Mouse (Mus musculus) urinary bladder, postnatal 36 days (tissue): ENCODE data around the gene Egflam.

Source experiments
- DNase-seq, 2 experiments: peaks; one replicate each; pipeline ENCODE4 v3.0.0; 2022; ENCODE audit warnings: low spot score in 2 of 2, mixed read lengths in 1 of 2

Egflam gene

DNA sequence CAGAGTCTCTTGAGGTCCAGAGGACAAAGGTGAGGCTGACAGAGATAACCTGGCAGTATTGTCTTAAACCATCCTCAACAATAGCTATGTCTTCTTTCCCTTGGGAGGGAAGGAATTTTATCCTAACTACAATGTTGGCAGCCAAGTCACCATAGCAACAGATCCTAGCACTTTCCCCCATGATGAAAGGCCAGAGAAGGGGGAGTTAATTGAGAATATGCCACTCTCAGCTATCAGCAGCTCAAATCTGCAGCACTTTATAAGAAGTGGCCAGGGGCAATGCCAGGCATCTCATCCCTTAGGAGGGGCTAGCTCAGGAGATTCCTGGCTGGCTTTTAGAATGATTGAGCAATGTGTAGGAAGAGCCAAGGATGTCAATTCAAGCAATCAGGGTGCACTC, 105.3 kb downstream of the Egflam start:
- DNase-seq = no peak

DNA sequence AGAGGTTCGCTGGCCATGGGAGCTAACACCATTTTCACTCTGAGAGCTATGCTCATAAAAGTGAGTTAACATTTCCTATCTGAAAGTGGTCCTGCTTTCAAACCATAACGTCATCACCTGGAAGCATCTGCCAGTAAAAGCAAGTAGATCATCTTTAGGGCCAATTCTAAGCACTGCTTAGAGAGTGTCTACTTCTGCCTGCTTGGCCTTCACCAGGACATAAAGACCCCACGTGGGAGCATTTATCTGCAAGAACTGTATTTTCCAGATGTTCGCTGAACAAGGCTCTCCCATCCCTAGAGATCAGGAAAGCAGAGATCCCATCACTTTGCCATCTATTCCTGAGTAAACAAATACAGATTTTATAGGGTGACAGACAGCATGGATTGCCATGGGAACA, 108.2 kb downstream of the Egflam start:
- no peak for DNase-seq

DNA sequence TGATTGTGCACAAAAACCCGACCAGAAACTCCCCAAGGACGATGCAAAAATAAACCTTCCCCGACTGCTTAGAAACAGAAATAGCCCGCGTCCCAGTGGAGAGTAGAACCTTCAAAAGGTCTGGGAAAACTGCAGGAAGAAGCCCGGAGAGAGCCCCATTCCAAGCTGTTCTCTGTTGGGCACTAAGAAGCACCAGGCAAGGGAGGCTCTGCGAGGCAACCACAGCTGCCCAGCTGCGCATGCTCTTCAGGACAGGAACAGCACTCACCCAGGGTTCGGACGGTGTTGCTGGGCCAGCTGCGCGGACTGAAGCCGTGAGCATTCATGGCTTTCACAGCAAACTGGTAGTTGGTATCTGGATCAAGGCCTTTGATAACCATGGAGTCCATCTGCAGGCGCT, 108.7 kb downstream of the Egflam start:
- DNase-seq = no peak

DNA sequence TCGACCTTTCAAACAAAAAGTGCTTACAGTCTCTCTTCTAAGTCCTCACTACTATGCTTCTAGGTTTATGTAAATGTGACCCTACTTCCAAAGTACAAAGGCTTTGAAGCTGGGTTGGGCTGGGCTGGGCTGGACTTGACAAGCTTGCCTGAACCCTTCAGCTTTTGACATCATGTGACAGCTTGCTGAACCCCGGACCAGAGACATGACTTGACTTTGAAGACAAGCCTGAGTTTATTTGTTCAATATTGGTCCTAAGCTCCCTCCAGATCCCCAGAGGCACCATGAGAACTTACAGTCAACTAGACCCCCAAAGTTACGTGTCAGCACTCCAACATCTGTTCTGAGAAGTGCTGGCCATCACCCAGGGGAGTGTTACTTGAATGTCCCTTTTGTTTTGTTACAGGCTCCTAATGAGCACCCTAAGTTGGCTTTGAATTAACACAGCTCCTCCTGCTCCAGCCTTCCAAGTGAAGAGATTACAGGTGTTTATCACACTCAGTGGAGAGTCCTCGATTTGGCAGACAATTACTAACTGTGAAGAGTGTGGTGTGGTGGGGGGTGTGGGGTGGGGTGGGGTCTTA, 109.3 kb downstream of the Egflam start:
- no peak for DNase-seq

DNA sequence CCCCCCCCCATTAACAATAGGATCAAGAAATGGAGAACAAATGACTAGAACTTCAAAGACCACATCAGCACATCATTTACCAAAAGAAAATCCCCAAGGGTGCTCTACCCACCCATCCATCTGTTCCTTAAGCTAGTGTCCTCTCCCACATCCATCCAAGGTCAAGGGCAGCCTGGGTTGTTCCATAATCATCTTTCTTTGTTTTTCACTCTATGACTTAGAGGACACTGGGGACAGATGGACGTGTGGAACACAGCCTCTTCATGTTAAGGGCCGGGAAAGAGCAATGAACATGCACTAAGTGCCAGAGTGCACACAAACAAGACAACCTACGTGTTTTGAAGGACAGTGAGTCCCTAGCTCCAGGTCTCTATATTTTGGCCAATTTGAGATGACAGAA, 110.3 kb downstream of the Egflam start:
- no peak for DNase-seq

DNA sequence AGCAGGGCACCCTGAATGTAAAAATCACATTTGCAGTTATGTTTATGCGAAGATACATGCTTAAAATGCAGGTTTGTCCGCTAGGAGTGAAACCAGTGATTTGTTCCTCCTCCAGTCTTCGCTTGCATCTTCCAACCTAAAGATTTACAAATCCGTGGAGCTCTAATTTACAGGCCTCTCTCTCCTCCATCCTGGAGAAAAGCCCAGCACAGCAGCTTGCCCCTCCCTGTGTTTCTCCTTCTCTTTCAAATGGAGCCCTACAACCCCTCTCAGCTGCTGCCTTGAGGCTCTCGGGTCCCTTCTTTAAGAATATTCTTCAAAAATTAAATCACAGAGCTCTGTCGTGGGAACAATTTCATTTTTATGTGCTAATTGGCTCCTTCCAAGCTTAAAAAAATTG, 116.6 kb downstream of the Egflam start:
- DNase-seq = no peak

DNA sequence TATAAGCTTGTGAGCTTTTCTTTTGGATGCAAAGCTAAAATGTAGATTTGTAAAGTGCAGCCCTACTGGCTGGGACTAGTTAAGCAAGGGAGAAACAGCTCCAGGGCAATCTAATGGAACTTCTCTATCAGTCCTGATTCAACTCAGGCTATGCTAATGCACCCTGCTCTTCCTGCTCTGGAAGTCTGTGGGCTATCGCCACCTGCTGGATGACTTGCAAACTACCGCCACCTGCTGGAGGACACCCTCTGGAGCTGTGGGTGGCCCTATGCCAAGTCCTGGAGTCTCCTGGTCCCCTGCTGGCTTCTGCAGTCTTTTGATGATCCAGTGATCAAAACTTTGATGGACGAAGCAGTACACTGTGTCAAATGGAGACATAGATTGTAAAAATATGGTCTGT, 134.4 kb downstream of the Egflam start:
- DNase-seq = peak; percentile 41 to 74

DNA sequence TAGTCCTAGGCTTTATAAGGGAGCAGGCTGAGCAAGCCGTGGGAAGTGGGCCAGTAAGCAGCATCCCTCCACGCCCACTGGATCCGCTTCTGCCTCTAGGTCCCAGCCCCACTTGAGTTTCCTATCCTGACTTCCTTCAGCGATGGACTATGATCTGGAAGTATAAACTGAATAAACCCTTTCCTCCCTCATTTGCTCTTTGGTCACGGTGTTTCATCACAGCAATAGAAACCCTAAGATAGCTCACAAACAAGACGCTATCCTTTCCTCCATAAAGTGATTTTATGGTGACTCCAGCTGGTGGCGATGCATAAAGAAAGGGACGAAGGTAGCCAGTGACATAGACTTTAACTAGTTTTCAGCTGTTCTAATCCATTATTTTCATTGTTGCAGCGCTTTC, 134.9 kb downstream of the Egflam start:
- no peak for DNase-seq

DNA sequence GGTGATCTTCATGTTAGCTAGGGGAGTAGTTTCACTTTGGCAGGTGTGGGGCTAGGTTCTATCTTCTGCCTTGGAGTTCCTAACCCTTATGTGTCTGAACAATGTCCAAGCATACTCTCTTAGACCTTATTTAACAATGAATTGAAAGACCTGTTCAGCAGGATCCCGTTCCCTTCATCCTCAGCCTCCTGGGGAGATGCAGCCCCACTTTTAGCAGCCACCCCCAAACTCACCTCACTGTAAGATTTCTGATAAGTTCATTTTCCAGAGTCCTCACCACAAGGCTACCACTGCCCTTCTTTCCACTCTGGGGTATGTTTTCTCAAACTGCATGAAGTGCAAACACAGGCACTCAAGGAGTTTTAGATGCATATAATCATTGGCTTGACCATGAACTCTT, 136.8 kb downstream of the Egflam start:
- no peak for DNase-seq

DNA sequence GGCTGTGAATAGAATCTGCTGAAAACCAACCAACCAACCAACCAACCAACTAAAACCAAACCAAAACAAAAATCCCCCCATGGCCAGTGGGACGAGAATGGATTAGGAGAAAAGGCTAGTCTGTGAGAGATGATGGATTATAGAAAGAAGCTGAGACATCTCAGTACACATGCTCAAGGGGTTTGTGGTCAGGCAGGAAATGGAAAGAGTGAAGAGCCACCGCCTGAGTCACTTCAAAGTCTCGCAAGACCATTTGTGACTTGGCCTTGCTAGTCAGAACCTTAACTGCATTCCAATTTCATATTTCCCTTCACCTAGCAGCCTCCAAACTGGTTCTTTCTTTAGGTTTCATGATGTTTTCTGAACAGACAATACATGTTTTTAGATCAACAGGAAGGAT, 141.6 kb downstream of the Egflam start:
- DNase-seq = no peak

DNA sequence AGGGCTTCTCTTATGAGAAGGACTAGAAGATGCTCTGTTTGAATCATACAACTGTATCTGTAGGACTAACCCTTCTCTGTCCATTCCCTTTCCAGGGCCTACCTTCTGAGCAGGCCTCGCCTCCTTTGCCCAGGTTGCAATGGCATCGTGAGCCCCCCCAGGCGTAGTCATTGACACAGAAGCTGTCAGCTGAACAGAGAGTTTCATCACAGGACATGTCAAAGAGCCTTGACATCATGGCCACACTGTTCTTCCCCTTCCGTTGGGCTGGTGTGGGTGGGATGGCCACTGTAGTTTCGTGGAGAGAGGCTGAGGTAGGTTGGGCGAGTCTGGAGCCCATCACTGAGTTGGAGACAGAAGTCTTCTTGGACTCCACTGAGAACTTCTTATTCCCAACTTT, 144.9 kb downstream of the Egflam start:
- no peak for DNase-seq

DNA sequence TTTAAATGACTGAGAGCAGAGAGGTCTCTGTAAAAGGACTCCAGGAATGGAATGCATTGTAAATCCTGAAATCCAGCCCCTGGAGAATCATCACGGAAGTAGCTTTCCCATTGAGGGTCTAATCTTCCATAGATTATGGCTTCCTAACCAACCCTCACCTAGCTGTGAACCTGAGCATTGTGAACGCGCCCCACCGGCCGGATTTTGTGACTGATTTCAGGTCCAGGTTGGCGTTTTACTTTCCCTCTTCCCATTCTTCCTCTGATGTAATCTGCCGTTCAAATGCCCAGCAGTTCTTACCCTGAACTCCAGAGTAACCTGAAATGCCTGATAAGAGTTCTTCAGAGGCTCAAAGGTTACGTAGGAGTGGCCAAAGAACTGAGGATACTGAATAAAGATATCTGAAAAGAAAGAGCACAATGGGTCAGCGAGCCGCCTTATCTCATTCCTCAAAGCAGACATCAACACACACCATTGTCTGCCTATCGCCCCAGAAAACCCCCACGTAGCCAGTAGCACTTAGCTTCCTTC, 146.0 kb downstream of the Egflam start:
- no peak for DNase-seq

DNA sequence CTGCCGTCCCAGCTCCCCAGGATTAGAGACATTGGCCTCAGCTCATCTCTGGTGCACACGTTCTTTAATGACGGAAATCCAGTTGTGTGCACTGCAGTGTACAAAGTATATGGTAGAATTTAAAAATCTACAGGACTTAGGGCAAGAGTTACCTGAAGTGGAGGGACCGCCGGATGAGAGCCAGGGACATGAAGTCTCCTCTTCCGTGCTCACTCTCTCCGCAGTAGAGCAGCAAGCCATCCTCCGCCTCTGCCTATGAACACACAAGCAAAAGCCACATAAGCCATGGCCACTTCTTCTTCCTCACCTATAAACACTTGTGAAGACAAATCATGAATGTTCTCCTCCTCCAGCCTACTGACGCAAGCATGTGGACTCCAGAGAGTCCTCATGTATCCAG, 147.2 kb downstream of the Egflam start:
- no peak for DNase-seq

DNA sequence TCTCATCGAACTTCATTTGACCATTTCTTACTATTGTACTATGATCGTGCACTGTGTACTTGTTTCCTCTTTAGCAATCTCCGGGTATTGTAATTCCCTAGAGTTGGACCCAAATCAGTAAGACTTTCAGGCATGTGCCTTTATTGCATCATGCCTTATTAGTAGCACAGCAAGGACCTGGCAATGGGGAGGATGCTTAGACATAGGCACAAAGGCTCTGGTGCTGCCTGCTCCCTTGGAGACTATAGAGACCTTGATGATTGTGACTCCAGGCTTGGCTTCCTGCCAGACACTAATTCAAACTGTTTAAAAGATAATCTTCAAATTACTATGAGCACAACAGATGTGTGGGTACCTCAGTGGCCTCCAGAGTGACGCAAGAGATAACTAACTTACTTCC, 149.0 kb downstream of the Egflam start:
- DNase-seq = no peak

DNA sequence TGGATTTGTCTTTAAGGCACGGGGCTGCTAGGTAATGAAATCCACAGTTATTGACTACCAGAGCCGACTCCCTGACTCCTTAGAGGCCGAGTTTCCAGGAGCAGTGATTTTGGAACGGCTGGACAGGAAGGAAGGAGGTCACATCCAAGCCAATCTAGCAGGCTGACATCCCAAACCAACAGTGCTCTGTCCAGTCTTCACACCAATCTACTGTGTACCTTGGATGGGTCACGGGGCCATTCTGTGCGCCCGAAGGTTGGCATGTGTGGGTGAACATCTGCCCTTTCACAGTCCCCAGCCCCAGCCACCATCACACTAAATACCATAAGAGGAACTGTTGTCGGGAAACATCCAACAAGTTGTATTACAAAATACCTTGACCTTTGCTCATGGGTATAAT, 150.9 kb downstream of the Egflam start:
- no peak for DNase-seq

DNA sequence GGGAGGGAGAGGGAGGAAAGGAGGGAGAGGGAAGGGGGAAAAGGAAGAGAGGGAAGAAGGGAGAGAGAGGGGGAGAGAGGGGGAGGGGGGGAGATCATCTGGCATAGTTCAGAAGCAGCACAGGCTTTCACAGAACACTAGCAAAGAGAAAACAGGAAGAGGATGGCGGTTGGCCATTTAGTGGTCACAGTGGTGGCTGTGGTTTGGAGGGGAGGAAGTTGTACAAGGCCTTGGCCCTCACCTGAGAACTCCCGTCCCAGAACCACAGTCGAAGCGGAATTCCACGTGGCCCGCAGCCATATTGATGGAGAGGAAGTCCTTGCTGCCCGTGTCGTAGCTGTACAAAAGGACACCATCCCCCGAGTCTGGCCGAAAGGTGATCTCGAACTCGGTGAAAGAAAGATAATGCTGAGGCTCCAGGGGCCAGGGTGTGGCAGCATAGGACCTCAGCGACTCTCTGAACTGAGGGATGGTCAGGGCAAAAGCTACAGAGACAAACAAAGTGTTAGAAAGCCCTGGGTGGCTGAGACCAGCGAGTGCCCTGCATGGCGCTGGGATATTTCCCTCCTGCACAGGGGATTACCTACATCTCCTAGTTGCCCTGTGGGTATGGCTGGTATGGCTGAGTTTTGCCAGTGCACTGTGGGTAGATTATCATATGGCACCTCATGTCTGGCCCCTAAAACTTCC, 155.9 kb downstream of the Egflam start:
- no peak for DNase-seq

DNA sequence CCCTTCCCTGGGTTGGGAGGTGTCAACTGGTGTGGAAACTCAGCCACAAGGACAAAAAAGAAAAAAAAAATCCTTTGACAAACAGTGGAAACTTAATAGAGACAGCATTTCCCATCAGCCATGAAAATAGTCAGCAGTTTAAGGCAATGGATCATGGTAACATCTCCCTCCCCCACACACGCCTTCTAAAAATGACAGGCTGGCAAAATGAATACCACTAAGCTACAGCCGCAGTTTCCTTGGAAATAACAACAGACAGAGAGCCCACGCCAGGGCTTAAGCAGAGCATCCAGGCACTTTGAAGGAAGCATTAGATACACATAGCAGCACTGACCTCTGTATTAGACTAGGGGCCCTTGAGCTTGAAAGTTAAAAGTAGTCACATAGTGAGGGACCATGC, 157.2 kb downstream of the Egflam start:
- no peak for DNase-seq

DNA sequence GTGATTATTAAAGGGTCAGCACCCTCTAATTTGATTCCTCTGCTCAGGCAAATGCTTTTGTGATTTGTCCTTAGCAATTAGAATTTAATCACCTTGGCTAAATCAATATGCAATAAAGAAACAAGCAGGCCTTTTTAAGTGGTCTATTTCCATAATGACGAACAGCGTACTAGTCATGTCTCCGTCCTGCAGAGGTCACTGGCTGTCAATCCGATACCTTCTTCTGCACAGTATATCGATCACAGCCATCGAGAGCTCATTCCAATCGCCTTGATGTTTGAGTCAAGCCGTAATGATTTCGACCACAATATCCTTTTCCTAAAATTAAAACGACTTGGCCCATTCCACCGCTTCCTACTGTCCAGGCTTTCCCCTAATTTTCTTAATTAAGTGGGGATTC, 158.3 kb downstream of the Egflam start:
- no peak for DNase-seq

DNA sequence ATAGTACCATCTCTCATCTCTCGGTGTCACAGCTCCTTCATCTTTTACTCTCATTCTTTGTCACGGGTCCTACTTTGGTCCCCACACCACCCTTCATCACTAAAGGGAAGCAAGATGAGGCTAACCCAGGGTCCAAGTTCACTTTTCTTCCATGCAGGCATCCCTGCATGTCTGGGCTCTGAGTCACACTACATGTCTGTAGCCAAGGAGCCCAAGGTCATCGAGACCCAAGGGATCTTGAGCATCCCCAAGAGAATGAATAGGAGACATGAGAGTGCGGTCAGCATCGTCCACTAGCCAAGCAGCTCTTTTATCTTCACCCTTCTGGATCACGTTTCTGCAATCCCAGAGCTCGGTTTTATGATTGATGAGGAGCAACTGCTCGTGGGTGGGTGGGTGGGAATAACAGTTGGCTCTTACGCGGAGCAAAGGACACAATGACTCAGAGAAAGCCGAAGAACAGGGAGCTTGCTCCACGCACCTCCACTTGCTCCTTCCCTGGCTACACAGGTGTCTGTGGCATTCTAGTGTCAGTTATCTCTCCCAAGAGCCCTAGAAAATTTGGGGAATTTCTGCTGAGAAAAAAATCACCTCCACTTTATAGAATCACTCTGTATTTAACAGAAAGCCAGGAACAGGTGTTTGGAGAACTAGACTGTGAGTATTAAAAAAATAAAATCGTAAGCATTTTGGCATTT, 164.7 kb downstream of the Egflam start:
- no peak for DNase-seq

DNA sequence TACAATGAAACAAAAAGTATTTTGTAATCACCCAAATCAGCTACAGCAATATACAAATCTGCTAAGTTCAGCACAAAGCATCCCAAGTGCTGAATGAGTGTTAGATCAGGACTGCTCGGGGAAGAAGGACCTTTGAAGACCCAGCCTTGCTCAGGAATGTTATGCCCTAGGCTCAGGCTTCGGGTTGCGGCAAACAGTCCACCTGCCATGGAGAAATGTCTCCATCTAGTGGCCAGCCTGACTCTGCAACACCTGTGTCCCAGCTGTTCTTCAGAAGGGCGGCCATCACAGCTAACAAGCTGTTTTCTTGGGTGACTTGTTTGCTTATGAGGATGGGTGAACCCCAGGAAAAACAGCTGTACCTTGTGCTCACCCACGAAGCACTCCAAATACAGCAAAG, 172.0 kb downstream of the Egflam start:
- peak; percentile 68 to 79 for DNase-seq

DNA sequence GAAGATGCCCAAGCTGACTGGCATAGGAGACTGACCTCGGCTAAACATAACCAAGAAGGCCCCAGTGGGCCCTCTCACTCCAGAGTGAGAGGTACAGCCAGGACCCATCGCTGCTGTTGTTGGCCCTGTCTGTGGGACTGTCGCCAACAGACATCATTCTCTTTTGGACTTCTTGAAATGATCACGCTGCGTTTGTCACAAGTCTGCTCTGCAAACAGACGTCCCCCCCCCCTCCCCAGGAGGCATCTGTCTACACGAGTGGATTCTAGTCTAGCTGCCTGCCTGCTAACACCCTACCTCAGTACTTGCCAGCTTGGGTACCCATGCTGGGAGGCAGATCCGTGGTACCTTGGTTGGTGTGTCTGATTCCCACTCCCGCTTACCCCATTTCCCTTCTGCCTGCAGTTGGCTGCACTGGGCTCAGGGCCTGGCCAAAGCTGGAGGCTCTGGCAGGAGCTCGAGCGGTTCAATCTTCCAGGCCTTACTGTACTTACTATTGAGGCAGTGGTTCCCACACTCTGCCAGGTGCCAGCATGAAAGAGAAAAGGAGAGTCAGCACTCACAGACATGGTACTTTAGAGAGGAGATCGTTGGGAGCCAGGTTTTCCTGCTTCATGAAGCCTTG, 173.9 kb downstream of the Egflam start:
- DNase-seq = no peak

DNA sequence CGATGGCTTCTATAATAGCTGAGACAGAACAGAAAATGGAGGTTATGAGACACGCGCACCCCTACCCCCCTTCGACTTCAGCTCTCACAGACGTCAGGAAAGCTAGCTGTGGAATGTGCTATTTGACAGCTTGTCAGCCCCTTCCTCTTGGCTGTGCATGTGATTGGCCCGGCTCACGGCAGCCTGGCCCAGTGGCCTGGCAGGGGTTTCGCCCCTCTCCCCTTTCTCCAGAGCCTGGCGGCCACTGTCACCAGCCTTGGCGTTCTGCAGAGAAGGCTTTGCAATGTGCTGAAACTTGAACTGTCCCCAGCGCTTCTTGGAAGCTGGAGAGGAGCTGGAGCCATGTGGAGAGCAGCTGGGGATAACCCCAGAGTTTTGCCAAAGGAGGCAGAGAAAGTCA, 175.4 kb downstream of the Egflam start:
- no peak for DNase-seq

DNA sequence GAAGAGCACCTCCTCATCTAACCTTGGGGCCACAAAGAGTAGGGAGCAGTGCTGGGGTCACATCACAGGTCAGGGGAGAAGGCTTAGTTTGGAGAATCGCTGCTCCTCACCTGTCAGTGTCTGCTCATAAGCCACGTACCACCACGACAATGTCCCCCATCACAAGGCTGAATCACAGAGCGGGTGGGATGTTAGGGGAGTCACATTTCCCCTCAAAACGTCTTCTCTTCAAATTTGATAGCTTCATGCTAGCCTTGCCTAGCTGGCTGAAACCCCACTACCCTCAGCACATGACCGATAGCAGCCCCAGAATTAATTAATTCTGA, 181.0 kb downstream of the Egflam start:
- no peak for DNase-seq
